Mouse (Mus musculus) ES-Bruce4 (cell line): ENCODE results near the gene Dnpep.

Experiments
- CTCF ChIP-seq: IDR thresholded peaks from one replicate; pipeline ENCODE4 v1.8.1; 2011; ENCODE audit warnings: low read depth, low read length
- EP300 ChIP-seq: IDR thresholded peaks from 2 replicates; pipeline ENCODE4 v1.6.1; 2011; ENCODE audit warnings: low read depth, low read length; ENCODE audit not compliant: insufficient read depth
- POLR2A ChIP-seq: IDR thresholded peaks from one replicate; pipeline ENCODE4 v1.8.1; 2011; ENCODE audit warnings: low read length; ENCODE audit not compliant: insufficient read depth

- TF ChIP-seq CTCF, result peak; percentile 81
- no peak for TF ChIP-seq EP300
- no peak for TF ChIP-seq POLR2A
Measured at GRCm38 (mm10) chr1:75342874-75343416, 25.2 kb upstream of the Dnpep start.
